Mouse (Mus musculus) hematopoietic stem cell, adult 5-6 weeks (primary cell): ENCODE measurements around the gene Olfr51. TPM values are rescaled to one million over a fixed set of nuclear protein-coding genes. Genes with fewer than 3 reads are reported as not detected.
"Not testable (repeated sequence)": the region's sequence is repeated elsewhere in the genome, so short reads cannot be mapped to it uniquely, and the experiment has no call there.

Experiments used
- ATAC-seq, 2 experiments: fragments of 125-278 bp in 1 of 2; replicated peaks in 1 of 2; 2 replicates each; pipeline ENCODE4 v1.8.0; 2016 to 2017; ENCODE audit warnings: inconsistent platforms in 2 of 2, mild to moderate bottlenecking in 2 of 2, moderate number of reproducible peaks in 2 of 2, low read depth in 1 of 2, moderate TSS enrichment in 1 of 2; ENCODE audit not compliant: low FRiP score in 2 of 2, poor library complexity in 2 of 2, severe bottlenecking in 2 of 2, insufficient read depth in 1 of 2, low TSS enrichment in 1 of 2
- total RNA-seq: library from RNA; stranded (forward); fragments of 172-1452, 232-1000 nt; gene quantifications from 2 replicates; pipeline ENCODE4 v1.2.3, GENCODE M21; 2017

Olfr51 gene
- total RNA-seq, result not detected in 2 replicates

GRCm38 (mm10) chr11:51003296-51003695, at the start of gene Olfr51:
TSS of gene Olfr51 (plus strand) at chr11:51003596.
- no peak for ATAC-seq

DNA sequence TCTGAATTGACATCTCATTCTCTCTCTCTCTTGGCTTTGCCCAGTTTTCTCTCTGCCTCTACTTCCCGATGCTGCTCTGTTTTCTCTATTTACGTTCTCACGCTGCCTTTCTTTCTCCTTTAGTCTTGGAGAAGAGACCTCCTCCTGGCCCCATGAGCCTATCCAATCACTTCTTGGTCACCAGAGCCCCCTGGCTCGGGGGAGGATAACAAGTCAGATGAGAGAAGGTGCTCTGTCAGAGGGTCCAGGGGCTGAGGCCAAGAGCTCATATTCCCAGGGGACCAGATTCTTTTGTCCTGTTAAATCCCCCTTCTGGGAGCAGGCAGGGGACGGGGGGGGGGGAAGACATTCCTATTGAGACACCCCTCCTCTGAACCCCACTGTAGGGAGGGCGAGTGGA, 49.7 kb upstream of the Olfr51 start, which contains the start of gene Prop1:
TSS of gene Prop1 (minus strand) at position 101 of the 400 bp plus-strand sequence.
- ATAC-seq, result no peak

DNA sequence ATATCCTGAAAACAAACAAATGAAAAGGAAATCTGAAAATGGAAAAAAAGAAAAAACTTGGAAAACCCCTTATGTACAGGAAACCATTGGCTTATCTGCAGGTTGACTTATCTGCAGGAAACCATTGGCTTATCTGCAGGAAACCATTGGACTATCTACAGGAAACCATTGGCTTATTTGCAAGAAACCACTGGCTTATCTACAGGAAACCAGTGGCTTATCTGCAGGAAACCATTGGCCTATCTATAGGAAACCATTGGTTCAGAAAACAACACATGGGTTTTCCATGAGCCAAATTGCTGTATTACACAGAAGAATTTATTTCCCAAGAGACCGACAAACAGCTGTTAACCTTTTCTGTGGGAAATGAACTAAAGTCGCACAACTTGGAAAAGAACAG, 38.5 kb upstream of the Olfr51 start:
- peak; percentile 49 to 74; a peak in 3 of 4 replicates for ATAC-seq

DNA sequence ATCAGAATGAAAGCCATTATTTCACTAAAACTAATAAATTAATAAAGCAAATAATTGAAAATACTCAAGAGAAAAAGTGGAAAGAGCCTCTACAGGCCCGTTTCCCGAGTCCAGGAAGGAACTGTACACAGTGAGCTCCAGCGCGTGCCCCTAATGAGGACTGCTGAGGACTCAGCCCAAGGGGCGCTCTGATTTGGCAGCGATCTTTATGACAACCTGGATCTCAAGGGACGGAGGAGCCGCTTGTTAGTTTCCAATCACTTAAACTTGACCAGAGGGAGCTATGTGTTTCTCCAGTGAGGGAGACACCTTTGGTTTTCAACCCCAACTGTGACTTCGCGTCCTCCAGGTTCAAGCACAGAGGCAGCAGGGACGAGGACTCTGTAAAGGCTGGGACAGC, 37.2 kb upstream of the Olfr51 start, which contains the start of gene Olfr1378:
TSS of gene Olfr1378 (plus strand) at position 301 of the 400 bp plus-strand sequence.
- ATAC-seq, result no peak

GRCm38 (mm10) chr11:50977216-50977615, 26.2 kb upstream of the Olfr51 start:
- ATAC-seq, result no peak

- no peak for ATAC-seq
Measured at GRCm38 (mm10) chr11:50981667-50982066, 21.7 kb upstream of the Olfr51 start, which contains the start of gene Olfr1377. TSS of gene Olfr1377 (plus strand) at chr11:50981967.

DNA sequence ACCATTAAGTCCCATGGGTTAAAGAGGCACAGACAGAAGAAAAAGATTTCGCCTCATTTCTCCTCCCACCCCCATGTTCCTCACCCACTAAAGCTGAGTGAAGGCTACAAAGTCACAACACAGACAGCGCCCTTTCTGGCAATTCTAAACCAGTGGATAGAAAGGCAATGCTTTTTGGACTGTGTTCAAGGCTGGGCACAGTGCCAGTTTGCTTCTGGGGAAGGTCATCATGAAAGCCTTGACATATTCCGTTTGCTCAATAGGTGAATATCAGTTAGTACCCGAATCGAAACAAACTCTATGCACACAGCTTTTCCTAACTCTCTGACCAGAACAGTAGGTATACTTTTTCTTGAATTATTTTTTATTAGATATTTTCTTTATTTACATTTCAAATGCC, 8.4 kb downstream of the Olfr51 start:
- no peak for ATAC-seq

DNA sequence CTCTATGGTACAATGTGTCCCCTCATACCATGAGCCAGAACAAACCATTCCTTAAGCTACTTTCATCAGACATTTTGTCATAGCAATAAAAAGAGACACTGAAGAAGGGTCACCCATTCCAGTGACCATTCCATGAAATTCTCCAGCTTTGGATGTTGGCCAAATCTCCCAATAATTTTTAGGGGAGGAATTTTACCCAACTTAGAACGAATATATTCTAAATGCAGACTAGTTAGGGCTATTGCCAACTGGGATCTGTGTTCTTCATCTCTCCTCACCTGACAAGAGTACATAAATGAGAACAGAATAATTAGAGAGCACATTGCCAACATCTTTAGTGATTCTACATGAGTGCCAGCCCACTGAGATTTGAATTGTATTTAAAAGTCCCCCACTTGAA, 10.5 kb downstream of the Olfr51 start, which contains the start of gene Olfr54:
TSS of gene Olfr54 (plus strand) at position 301 of the 400 bp plus-strand sequence.
- ATAC-seq, result no peak

- no peak for ATAC-seq
Measured at GRCm38 (mm10) chr11:51016341-51016740, 12.9 kb downstream of the Olfr51 start.

- ATAC-seq, result not testable (repeated sequence)
Measured at GRCm38 (mm10) chr11:51026811-51027210, 23.4 kb downstream of the Olfr51 start.

DNA sequence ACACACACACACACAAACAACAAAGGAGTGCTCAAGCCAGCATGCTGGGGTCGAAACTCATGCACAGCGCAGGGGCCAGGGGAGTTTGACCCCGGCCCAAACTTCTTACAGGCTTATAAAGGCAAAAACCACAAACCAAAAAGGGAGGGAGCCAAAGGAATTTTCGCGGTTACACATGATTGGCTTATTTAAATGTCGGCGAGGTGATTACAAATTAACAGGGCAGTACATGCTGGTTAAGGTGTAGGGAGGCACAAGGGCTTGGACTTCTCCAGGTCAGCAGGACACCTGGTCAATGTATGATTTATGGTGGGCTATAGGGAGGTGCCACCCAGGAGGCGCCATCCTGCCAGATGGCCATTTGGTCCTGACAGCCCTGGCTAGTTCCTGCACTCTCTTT, 26.0 kb downstream of the Olfr51 start:
- ATAC-seq, result not testable (repeated sequence)

DNA sequence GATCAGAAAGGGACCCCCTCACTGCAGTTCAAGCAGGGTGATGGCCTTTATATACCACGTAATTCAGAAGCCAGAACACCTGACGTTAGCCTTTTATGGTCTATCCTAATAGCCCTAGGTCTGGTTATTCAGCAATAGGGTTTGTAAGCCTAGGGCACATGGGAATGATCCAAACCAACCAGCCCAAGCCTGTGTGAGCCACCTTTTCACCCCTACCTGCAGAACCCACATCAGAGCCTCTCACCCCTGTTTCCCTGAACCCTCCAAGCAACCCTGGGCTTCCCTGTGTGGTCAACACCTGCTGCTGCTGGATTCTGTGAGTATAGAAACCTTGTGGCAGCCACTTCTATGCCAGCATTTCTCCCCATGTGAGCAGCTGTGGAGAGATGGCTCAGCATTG, 26.8 kb downstream of the Olfr51 start:
- no peak for ATAC-seq

DNA sequence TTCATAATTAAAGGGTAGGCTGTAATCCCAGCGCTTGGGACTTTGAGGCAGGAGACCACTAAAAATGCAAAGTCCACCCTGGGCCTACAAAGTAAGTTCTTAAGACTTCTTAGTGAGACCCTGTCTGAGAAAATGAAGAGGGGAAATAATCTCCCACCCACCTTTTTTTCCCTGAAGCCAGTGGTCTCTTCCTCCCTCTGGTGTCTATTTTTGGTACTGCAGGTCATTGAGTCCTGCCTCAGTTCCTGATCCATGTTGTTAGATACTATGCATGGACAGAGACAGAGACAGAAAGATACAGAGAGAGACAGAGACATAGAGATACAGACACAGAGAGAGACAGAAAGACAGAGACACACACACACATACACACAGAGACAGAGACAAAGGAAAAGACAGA, 29.5 kb downstream of the Olfr51 start:
- ATAC-seq, result no peak

DNA sequence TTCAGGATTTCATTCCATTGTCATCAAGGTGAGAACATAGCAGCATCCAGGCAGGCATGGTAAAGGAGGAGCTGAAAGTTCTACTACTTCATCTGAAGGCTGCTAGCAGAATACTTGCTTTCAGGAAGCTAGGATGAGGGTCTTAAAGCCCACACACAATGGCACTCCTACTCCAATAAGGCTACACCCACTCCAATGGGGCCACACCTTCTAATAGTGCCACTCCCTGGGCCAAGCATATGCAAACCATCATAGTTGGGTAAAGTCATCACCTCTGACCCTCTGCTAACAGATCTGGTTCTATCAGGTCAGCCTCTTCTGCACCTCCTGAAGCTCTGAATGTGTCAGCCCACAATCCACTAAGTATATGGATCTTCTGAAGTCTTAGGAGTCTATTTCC, 30.7 kb downstream of the Olfr51 start:
- ATAC-seq, result not testable (repeated sequence)

DNA sequence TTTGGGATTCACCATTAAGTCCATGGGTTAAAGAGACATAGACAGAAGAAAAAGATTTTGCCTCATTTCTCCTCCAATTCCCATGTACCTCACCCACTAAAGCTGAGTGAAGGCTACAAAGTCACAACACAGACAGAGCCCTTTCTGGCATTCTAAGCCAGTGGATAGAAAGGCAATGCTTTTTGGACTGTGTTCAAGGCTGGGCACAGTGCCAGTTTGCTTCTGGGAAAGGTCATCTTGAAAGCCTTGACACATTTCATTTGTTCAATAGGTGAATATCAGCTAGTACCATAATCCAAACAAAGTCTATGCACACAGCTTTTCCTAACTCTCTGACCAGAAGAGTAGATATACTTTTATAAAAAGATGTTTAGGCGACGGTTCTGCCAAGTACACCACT, 32.6 kb downstream of the Olfr51 start:
- no peak for ATAC-seq

DNA sequence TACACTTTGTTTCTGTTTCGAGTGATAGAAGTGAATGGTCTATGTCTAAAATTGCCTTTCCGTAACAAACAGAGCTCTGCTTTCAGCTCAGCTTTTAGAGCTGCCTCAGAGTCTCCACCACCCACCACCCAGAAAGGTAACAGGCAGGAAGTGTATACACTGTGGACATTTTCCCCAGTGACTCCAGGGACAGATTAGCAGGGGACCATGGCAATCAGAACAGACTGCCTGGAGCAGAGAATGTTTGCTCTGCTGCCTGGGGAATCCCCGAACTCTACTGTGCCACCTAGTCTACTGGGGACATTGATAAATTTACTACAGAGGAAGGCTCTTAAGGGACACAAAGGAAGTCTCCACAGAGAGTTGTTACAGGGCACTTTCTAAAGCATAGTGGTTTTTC, 41.4 kb downstream of the Olfr51 start:
- ATAC-seq, result not testable (repeated sequence)

- ATAC-seq, result not testable (repeated sequence)
Measured at GRCm38 (mm10) chr11:51047809-51048208, 44.4 kb downstream of the Olfr51 start, which contains the start of gene Olfr1375. TSS of gene Olfr1375 (plus strand) at chr11:51048109.

GRCm38 (mm10) chr11:51051678-51052077, 48.3 kb downstream of the Olfr51 start:
- ATAC-seq, result no peak

DNA sequence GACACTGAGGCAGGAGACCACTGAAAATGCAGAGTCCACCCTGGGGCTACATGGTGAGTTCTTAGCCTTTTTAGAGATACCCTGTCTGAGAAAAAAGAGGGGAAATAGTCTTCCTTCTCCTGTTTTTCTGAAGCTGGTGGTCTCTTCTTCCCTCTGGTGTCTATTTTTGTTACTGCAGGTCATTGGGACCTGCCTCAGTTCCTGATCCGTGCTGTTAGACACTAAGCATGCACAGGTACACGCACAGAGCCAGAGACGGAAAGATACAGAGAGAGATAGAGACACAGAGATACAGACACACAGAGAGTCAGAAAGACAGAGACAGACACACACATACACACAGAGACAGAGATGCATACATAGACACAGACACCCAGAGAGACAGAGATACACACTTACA, 49.8 kb downstream of the Olfr51 start:
- ATAC-seq, result no peak
